Mouse (Mus musculus) CH12F3 (cell line): ENCODE results near the gene Rnf44.

Experiments used
- in situ Hi-C: fragments of 300-500 bp; cut with MboI; formaldehyde crosslinking; loops from 2 replicates; pipeline ENCODE4 v1.14.3; 2020; ENCODE audit warnings: low sequenced_read_pairs

Rnf44 gene

GRCm38 (mm10) chr13:54687096-54687495 is 6.6 kb downstream of the Rnf44 start:
- in situ Hi-C loops = no loop called here

GRCm38 (mm10) chr13:54686139-54687053 is 7.3 kb downstream of the Rnf44 start:
- in situ Hi-C loops = no loop called here

- in situ Hi-C loops = no loop called here
These were observed 8.5 kb downstream of the Rnf44 start for GRCm38 (mm10) chr13:54685174-54685573.

GRCm38 (mm10) chr13:54684140-54684896 is 9.4 kb downstream of the Rnf44 start:
- in situ Hi-C loops = no loop called here

GRCm38 (mm10) chr13:54683301-54683700 is 10.4 kb downstream of the Rnf44 start:
- in situ Hi-C loops = no loop called here

- in situ Hi-C loops = no loop called here
These were observed 12.4 kb downstream of the Rnf44 start for GRCm38 (mm10) chr13:54681291-54681690.

- in situ Hi-C loops = no loop called here
These were observed 13.4 kb downstream of the Rnf44 start for GRCm38 (mm10) chr13:54680184-54680853.

- in situ Hi-C loops = no loop called here
These were observed 15.4 kb downstream of the Rnf44 start for GRCm38 (mm10) chr13:54678263-54678662.

GRCm38 (mm10) chr13:54675895-54676590 is 17.7 kb downstream of the Rnf44 start:
- in situ Hi-C loops = no loop called here

- in situ Hi-C loops = no loop called here
These were observed 23.2 kb downstream of the Rnf44 start for GRCm38 (mm10) chr13:54670491-54670890.

GRCm38 (mm10) chr13:54665062-54665461 is 28.6 kb downstream of the Rnf44 start:
- in situ Hi-C loops = no loop called here

- in situ Hi-C loops = no loop called here
These were observed 29.2 kb downstream of the Rnf44 start for GRCm38 (mm10) chr13:54664509-54664908.

GRCm38 (mm10) chr13:54663999-54664398 is 29.7 kb downstream of the Rnf44 start:
- in situ Hi-C loops = no loop called here

- in situ Hi-C loops = no loop called here
These were observed 32.3 kb downstream of the Rnf44 start for GRCm38 (mm10) chr13:54661358-54661757.

GRCm38 (mm10) chr13:54660877-54661276 is 32.8 kb downstream of the Rnf44 start:
- in situ Hi-C loops = no loop called here

GRCm38 (mm10) chr13:54650461-54650860 is 43.2 kb downstream of the Rnf44 start:
- in situ Hi-C loops = no loop called here

- in situ Hi-C loops = no loop called here
These were observed 58.7 kb downstream of the Rnf44 start for GRCm38 (mm10) chr13:54635011-54635410.

GRCm38 (mm10) chr13:54632731-54633277 is 60.9 kb downstream of the Rnf44 start:
- in situ Hi-C loops = no loop called here
